Mouse (Mus musculus): ENCODE results near the gene Zmiz1. TPM values are rescaled to one million over a fixed set of nuclear protein-coding genes. Genes with fewer than 3 reads are reported as not detected.

The Zmiz1 gene
- polyA plus RNA-seq, 1 experiment from 2014 or later: 22.4 TPM

DNA sequence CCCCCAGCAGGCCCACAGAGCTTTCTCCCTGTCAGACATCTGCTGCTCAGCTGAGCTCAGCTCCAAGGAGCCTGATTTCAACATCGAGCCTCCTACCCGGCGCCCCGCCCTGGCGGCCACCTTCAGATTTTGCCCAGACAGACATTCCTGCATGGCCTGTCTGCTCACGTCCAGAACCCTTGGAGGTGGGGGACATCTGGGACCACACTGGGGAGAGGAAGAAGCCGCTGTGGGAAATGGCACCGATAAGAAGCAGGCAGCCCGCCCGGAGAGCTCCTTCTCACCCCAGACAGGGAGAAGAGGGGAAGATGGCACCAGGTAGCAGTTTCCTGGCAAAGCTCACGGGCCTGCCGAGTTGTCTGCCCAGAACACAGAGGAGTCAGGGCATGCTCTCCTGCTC is 140.9 kb downstream of the Zmiz1 start:
- no peak overlapping the region for H3K9ac ChIP-seq (ENCODE audit: low read length)
- H3K9me3 ChIP-seq (ENCODE audit: control insufficient read depth, low read length): no peaks in the 10 kb centered on the region
- H3K4me1 ChIP-seq (replicated peaks; ENCODE audit: control insufficient read depth, insufficient read depth, low read length): peaks cover 34% of the 10 kb centered on the region
- no peak overlapping the region for H3K4me2 ChIP-seq (ENCODE audit: low read depth, low read length)
- no peak overlapping the region for H3K27ac ChIP-seq (ENCODE audit: low read length)
- 75% methylated on average over 12 of the region's 12 CpGs for WGBS
- ATAC-seq (ENCODE audit: low read depth): no peak
- 0 out of 2 replicates have a peak, but pooled peaks cover 7% of the 10 kb centered on the region for H3K36me3 ChIP-seq (ENCODE audit: control insufficient read depth, insufficient read depth, low read length)
- no peak overlapping the region for H3K4me3 ChIP-seq (ENCODE audit: low read length)
- H3K27me3 ChIP-seq (ENCODE audit: control insufficient read depth, insufficient read depth, low read depth, low read length): no peaks in the 10 kb centered on the region

DNA sequence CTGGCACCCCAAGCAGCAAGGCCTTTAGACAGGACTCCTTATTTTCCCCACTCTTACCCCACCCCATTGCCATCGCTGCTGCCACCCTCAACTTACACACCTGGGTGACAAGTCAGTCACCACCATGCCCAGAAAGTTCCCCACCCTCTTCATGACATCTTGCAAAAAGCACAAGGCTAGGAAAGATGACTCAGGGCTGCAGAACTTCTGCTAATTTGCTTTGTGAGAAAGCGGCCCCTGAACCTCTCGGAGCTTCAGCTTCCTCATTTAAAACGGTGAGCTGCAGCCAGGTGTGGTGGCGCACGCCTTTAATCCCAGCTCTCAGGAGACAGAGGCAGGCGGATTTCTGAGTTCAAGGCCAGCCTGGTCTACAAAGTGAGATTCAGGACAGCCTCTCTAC is 141.4 kb downstream of the Zmiz1 start:
- no peak for ATAC-seq (ENCODE audit: low read depth)
- H3K4me2 ChIP-seq (ENCODE audit: low read depth, low read length): no peak overlapping the region
- 0 out of 2 replicates have a peak, but pooled peaks cover 7% of the 10 kb centered on the region for H3K36me3 ChIP-seq (ENCODE audit: control insufficient read depth, insufficient read depth, low read length)
- no peaks in the 10 kb centered on the region for H3K9me3 ChIP-seq (ENCODE audit: control insufficient read depth, low read length)
- no peaks in the 10 kb centered on the region for H3K27me3 ChIP-seq (ENCODE audit: control insufficient read depth, insufficient read depth, low read depth, low read length)
- WGBS: 81% methylated on average over 7 of the region's 7 CpGs
- peaks cover 37% of the 10 kb centered on the region for H3K4me1 ChIP-seq (replicated peaks; ENCODE audit: control insufficient read depth, insufficient read depth, low read length)
- H3K9ac ChIP-seq (ENCODE audit: low read length): no peak overlapping the region
- no peak overlapping the region; the same call in 1 of the 2 replicates for H3K27ac ChIP-seq (ENCODE audit: low read length)
- H3K4me3 ChIP-seq (ENCODE audit: low read length): no peak overlapping the region

DNA sequence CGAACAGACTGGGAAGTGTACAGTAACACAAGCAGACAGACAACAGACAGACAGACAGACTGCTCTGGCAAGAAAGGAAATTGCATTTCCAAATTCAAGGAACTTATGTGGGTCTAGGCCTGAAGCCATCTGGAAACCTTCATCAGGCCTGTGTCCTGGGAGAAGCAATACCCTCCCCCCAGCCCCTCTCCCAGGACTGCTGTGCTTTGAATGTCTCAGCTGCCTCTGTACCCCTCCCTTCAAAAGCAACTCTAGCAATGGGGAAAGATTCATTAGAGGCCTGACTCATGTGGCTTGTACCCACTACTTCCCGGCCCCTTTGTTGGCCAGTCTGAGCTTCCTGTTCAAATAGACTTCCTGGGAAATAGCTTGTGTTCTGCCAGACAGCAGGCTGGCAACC is 142.0 kb downstream of the Zmiz1 start:
- H3K36me3 ChIP-seq (ENCODE audit: control insufficient read depth, insufficient read depth, low read length): 0 out of 2 replicates have a peak, but pooled peaks cover 7% of the 10 kb centered on the region
- peaks cover 43% of the 10 kb centered on the region for H3K4me1 ChIP-seq (replicated peaks; ENCODE audit: control insufficient read depth, insufficient read depth, low read length)
- H3K9me3 ChIP-seq (ENCODE audit: control insufficient read depth, low read length): no peaks in the 10 kb centered on the region
- no peak overlapping the region for H3K4me3 ChIP-seq (ENCODE audit: low read length)
- H3K4me2 ChIP-seq (ENCODE audit: low read depth, low read length): no peak overlapping the region
- WGBS: 22% methylated on average over 2 of the region's 2 CpGs
- no peak overlapping the region for H3K9ac ChIP-seq (ENCODE audit: low read length)
- H3K27ac ChIP-seq (ENCODE audit: low read length): peak overlapping the region; percentile 20
- ATAC-seq (ENCODE audit: low read depth): peak; percentile 32; the same call in 1 of the 2 replicates
- H3K27me3 ChIP-seq (ENCODE audit: control insufficient read depth, insufficient read depth, low read depth, low read length): no peaks in the 10 kb centered on the region

DNA sequence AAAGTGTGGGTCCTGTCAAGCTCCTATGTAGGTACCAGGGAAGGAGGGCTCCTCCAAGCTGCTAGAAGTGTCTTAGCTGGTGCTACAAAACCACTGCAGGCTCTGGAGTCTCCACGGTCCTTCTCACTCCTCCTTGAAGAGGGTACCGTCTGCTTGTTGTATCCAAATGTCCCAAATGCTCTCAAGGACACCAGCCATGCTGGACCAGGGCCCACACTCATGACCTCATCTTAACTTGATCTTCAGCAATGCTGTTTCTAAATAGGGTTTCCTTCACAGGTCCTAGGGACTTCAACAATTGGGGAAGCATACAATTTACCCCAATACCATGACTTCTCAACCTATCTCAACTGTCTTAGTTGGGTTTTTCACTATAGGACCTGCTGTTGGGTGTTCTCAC is 143.0 kb downstream of the Zmiz1 start:
- Histone ChIP-seq H3K9me3 (ENCODE audit: control insufficient read depth, low read length) (no peaks in the 10 kb centered on the region), H3K4me2 (ENCODE audit: low read depth, low read length) (no peak overlapping the region), H3K4me1 (replicated peaks; ENCODE audit: control insufficient read depth, insufficient read depth, low read length) (peaks cover 53% of the 10 kb centered on the region), H3K27ac (ENCODE audit: low read length) (no peak overlapping the region), H3K9ac (ENCODE audit: low read length) (no peak overlapping the region), H3K27me3 (ENCODE audit: control insufficient read depth, insufficient read depth, low read depth, low read length) (no peaks in the 10 kb centered on the region), H3K4me3 (ENCODE audit: low read length) (no peak overlapping the region), H3K36me3 (ENCODE audit: control insufficient read depth, insufficient read depth, low read length) (0 out of 2 replicates have a peak, but pooled peaks cover 7% of the 10 kb centered on the region)
- no peak for ATAC-seq (ENCODE audit: low read depth)
- WGBS: 65% methylated on average over 2 of the region's 2 CpGs

DNA sequence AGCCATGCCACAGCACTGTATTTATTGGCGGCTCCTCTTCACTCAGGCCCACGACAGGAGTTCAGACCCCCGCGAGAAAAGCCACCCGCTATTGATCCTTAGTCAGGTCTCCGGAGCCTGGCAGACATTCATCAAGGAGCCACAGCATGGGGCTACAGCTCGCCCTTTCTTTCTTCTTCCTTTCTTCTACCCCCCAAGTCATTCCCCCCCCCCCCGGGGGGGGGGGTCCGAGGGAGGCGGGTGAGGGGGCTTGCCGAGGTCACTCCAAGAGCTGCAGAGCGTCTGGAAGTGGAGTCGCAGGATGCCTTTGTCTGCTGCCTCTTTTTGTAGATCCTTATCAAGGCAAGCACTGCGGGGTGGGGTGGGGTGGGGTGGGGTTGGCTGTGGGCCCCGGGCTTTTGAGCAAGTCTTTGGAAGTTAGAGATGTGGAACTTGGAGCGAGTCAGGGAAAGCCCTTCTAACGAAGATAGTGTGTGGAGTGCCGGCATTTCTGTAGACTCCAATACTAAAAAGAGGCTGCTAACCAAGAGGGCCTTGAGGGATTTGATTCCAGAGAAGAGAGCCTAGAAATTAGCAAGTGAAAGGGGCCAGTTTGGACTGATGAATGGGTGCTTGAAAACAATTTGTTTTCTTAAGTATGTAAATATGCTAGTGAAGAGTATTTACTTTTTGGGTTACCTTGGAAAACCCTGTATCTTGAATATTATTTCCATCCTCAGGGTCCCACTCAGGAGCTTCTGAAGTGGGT is 145.6 kb downstream of the Zmiz1 start:
- Histone ChIP-seq H3K9ac (ENCODE audit: low read length) (no peak overlapping the region), H3K4me1 (replicated peaks; ENCODE audit: control insufficient read depth, insufficient read depth, low read length) (peaks cover 65% of the 10 kb centered on the region), H3K4me2 (ENCODE audit: low read depth, low read length) (peak overlapping the region; percentile 29; the same call in 1 of the 2 replicates), H3K27me3 (ENCODE audit: control insufficient read depth, insufficient read depth, low read depth, low read length) (no peaks in the 10 kb centered on the region), H3K9me3 (ENCODE audit: control insufficient read depth, low read length) (no peaks in the 10 kb centered on the region), H3K36me3 (ENCODE audit: control insufficient read depth, insufficient read depth, low read length) (0 out of 2 replicates have a peak, but pooled peaks cover 4% of the 10 kb centered on the region), H3K4me3 (ENCODE audit: low read length) (no peak overlapping the region), H3K27ac (ENCODE audit: low read length) (peak overlapping the region; percentile 12; the same call in 1 of the 2 replicates)
- no peak for ATAC-seq (ENCODE audit: low read depth)
- WGBS: 15% methylated on average over 18 of the region's 18 CpGs

DNA sequence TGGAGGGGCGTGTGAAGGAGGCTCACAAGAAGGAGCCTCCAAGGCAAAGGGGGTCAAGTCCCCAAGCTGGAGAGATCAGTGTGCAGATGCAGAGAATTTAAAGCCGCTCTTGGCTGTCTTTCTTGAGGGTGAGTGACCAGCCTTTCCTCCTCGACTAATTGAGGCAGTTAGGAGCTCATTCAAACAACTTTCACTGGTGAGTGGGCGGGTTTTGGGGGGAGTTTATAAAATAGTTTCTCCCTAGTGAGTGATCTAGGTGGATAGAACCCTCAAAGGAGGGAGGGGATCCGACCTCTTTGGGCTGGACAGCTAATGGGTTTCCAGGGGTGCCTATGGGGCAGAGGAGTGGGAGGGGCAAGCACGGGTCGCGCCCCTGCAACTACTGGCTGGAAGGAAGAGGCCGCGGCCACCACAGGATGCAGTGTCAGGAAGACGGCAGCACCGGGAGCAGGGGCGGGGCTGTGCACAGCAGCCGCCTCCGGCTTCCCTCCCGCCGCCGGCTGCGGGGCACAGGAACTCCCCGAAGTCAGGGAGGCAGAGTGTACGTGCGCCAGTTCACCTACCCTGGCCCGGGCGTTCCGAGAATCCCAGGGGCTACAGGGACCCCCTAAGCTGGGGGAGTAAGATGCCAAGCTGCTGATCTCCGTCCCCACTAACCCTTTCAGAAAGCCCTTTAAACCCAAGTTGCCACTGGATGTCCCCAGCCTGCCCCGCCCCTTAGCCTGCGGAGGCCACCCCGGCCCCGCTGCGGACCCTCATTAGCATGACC is 147.6 kb downstream of the Zmiz1 start:
- H3K9me3 ChIP-seq (ENCODE audit: control insufficient read depth, low read length): no peaks in the 10 kb centered on the region
- no peaks in the 10 kb centered on the region for H3K27me3 ChIP-seq (ENCODE audit: control insufficient read depth, insufficient read depth, low read depth, low read length)
- peak overlapping the region; percentile 85 for H3K9ac ChIP-seq (ENCODE audit: low read length)
- no peaks in the 10 kb centered on the region for H3K36me3 ChIP-seq (ENCODE audit: control insufficient read depth, insufficient read depth, low read length)
- peak overlapping the region; percentile 87 for H3K27ac ChIP-seq (ENCODE audit: low read length)
- H3K4me2 ChIP-seq (ENCODE audit: low read depth, low read length): peak overlapping the region; percentile 96
- WGBS: 2% methylated on average over 29 of the region's 31 CpGs
- ATAC-seq (ENCODE audit: low read depth): peak; percentile 73
- H3K4me3 ChIP-seq (ENCODE audit: low read length): peak overlapping the region; percentile 77
- H3K4me1 ChIP-seq (replicated peaks; ENCODE audit: control insufficient read depth, insufficient read depth, low read length): peaks cover 78% of the 10 kb centered on the region

DNA sequence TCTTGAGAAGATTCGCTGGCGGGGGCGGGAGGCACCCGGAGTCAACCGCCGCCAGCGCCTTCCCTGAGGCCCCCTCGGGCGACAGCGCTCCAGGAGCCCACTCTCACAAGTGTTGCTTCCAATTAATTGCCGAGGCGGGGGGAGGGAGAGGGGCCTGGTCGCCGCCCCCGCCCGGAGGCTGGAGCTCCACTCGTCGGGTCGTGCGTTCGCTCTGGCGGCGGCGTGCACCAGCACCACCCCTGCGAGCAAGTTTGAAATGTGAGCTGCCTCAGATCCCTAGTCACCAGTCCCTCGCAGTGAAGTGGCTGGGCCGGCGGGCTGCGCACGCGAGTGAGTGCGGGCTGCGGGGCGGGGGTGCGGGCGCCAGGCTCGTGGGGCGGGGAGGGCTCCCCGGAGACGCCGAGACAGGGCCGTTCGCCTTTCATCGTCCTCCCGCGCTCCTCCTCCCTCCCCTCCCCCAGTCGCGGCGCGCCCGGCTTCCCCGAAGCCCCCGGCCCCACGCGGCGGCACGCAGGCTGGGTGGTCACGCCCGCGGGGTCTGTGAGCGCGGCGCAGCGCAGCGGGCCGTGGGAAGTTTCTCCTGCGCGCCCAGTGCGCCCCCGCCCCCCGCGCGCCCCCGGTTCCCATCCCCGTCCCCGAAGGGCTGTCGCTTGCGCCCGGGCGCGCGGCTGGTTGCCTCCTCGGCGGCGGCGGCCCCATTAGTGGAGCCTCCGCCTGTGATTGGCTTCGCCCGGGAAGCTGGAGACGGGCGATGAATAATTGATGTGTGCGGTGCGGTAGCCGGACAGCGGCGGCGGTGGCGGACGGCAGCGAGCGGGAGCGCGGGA is 148.4 kb downstream of the Zmiz1 start:
- peak overlapping the region; percentile 85 for H3K9ac ChIP-seq (ENCODE audit: low read length)
- under 1% methylated on average over 95 of the region's 103 CpGs for WGBS
- no peaks in the 10 kb centered on the region for H3K9me3 ChIP-seq (ENCODE audit: control insufficient read depth, low read length)
- H3K36me3 ChIP-seq (ENCODE audit: control insufficient read depth, insufficient read depth, low read length): no peaks in the 10 kb centered on the region
- peak; percentile 66 for ATAC-seq (ENCODE audit: low read depth)
- H3K4me2 ChIP-seq (ENCODE audit: low read depth, low read length): peak overlapping the region; percentile 96
- peak overlapping the region; percentile 84 for H3K27ac ChIP-seq (ENCODE audit: low read length)
- peak overlapping the region; percentile 77 for H3K4me3 ChIP-seq (ENCODE audit: low read length)
- H3K4me1 ChIP-seq (replicated peaks; ENCODE audit: control insufficient read depth, insufficient read depth, low read length): peaks cover 83% of the 10 kb centered on the region
- H3K27me3 ChIP-seq (ENCODE audit: control insufficient read depth, insufficient read depth, low read depth, low read length): no peaks in the 10 kb centered on the region

DNA sequence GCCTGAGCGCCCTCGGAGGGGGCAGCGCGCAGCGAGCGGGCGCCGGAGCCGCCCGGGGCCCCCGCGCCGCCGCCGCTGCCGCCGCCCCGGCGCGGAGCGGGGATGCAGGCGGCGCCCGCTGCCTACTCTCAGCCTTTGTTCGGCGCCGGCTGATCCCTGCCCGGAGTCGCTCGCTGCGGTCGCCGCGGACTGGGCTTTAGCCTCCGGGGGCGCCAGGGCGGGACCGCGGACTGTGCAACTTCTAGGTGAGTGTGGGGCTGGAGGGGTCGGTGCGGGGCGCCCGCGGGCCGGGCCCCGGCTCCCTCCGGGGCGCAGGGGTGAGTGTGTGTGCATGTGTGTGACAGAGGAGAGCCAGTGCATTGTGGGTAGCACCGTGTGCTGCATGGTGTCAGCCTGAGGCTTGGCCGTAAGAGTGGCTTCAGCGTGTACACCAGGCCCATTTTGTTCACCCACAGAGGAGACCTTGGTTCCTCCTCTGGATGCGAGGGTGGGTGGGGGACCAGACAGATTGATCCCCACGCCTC is 149.0 kb downstream of the Zmiz1 start:
- no peaks in the 10 kb centered on the region for H3K36me3 ChIP-seq (ENCODE audit: control insufficient read depth, insufficient read depth, low read length)
- H3K4me1 ChIP-seq (replicated peaks; ENCODE audit: control insufficient read depth, insufficient read depth, low read length): peaks cover 76% of the 10 kb centered on the region
- ATAC-seq (ENCODE audit: low read depth): peak; percentile 62
- H3K27ac ChIP-seq (ENCODE audit: low read length): peak overlapping the region; percentile 84
- H3K4me2 ChIP-seq (ENCODE audit: low read depth, low read length): peak overlapping the region; percentile 96
- no peaks in the 10 kb centered on the region for H3K27me3 ChIP-seq (ENCODE audit: control insufficient read depth, insufficient read depth, low read depth, low read length)
- peak overlapping the region; percentile 85 for H3K9ac ChIP-seq (ENCODE audit: low read length)
- 0% methylated on average over 41 of the region's 53 CpGs for WGBS
- H3K4me3 ChIP-seq (ENCODE audit: low read length): peak overlapping the region; percentile 77
- no peaks in the 10 kb centered on the region for H3K9me3 ChIP-seq (ENCODE audit: control insufficient read depth, low read length)

Data from lung, embryonic 16.5 days (tissue).